Mouse (Mus musculus): ENCODE results near the gene Slc26a10.
"Not testable (repeated sequence)": the region's sequence is repeated elsewhere in the genome, so short reads cannot be mapped to it uniquely, and the experiment has no call there.

- TF ChIP-seq POLR2A (IDR thresholded peaks at IDR 0.05; ENCODE audit: low read depth, low read length) = not testable (repeated sequence)
- peak; percentile 22; the same call in 1 of the 2 replicates for TF ChIP-seq CTCF (IDR thresholded peaks at IDR 0.05; ENCODE audit: extremely low read depth, insufficient read depth, insufficient read length, insufficient replicate concordance)
Observed at GRCm38 (mm10) chr10:127134394-127135035, 45.9 kb downstream of the Slc26a10 start.
